Mouse (Mus musculus): ENCODE data around the gene Tyro3. TPM values are rescaled to one million over a fixed set of nuclear protein-coding genes. Genes with fewer than 3 reads are reported as not detected.

Gene Tyro3
- polyA plus RNA-seq, 1 experiment from 2014 or later: 5.1 TPM

GRCm38 (mm10) chr2:119838363-119839156 lies 41.0 kb downstream of the Tyro3 start:
- no peak overlapping the region for H3K4me3 ChIP-seq (ENCODE audit: low read length)
- H3K4me2 ChIP-seq (ENCODE audit: low read depth, low read length): no peak overlapping the region
- no peak overlapping the region for H3K9ac ChIP-seq (ENCODE audit: low read length)
- no peak overlapping the region for H3K27ac ChIP-seq (ENCODE audit: low read length)
- no peaks in the 10 kb centered on the region for H3K36me3 ChIP-seq (ENCODE audit: control insufficient read depth, insufficient read depth)
- ATAC-seq (replicated peaks; ENCODE audit: extremely low read depth, insufficient read depth, low FRiP score): no peak
- H3K9me3 ChIP-seq (replicated peaks; ENCODE audit: control insufficient read depth, low read length): no peaks in the 10 kb centered on the region
- WGBS: 70% methylated on average over 11 of the region's 11 CpGs
- H3K27me3 ChIP-seq (ENCODE audit: control insufficient read depth, insufficient read depth, low read length): no peaks in the 10 kb centered on the region
- H3K4me1 ChIP-seq (ENCODE audit: control insufficient read depth, insufficient read depth, low read length): 0 out of 2 replicates have a peak, but pooled peaks cover 3% of the 10 kb centered on the region

DNA sequence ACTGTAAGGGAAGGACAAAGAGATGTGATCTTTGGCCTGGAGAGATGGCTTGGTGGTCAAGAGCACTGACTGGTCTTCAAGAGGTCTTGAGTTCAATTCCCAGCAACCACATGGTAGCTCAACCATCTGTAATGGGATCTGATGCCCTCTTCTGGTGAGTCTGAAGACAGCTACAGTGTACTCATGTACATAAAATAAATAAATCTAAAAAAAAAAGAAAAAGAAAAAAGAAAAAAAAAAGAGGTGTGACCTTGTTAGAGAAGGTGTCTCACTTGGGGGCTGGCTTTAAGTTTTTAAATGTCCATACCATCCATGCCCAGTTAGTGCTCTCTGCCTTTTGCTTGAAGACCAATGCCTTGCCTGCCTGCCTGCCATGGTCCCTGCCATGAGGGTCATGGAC lies 42.5 kb downstream of the Tyro3 start:
- H3K4me2 ChIP-seq (ENCODE audit: low read depth, low read length): no peak overlapping the region
- ATAC-seq (replicated peaks; ENCODE audit: extremely low read depth, insufficient read depth, low FRiP score): no peak
- no peak overlapping the region for H3K4me3 ChIP-seq (ENCODE audit: low read length)
- no peak overlapping the region for H3K27ac ChIP-seq (ENCODE audit: low read length)
- no peaks in the 10 kb centered on the region for H3K36me3 ChIP-seq (ENCODE audit: control insufficient read depth, insufficient read depth)
- H3K27me3 ChIP-seq (ENCODE audit: control insufficient read depth, insufficient read depth, low read length): no peaks in the 10 kb centered on the region
- H3K4me1 ChIP-seq (ENCODE audit: control insufficient read depth, insufficient read depth, low read length): 0 out of 2 replicates have a peak, but pooled peaks cover 3% of the 10 kb centered on the region
- H3K9me3 ChIP-seq (replicated peaks; ENCODE audit: control insufficient read depth, low read length): no peaks in the 10 kb centered on the region
- H3K9ac ChIP-seq (ENCODE audit: low read length): no peak overlapping the region

- H3K9ac ChIP-seq (ENCODE audit: low read length): no peak overlapping the region
- WGBS: 34% methylated on average over 6 of the region's 6 CpGs
These were observed 44.5 kb downstream of the Tyro3 start for GRCm38 (mm10) chr2:119842000-119842399.

DNA sequence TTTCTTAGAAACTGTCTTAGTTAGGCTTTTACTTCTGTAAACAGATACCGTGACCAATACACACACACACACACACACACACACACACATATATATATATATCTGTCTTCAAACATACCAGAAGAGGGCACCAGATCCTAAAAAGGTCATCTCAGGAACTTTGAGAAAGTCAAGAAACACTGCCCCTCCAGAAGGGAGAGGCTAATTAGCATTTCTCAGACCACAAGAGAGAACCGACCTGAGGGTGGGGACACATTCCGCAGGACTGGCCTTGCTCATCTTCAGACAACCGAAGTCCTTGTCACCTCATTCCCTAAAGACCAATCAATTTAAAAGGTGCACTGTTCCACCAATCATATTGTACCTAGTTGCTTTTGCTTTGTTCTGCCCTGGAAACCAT lies 46.0 kb downstream of the Tyro3 start:
- no peaks in the 10 kb centered on the region for H3K36me3 ChIP-seq (ENCODE audit: control insufficient read depth, insufficient read depth)
- no peaks in the 10 kb centered on the region for H3K9me3 ChIP-seq (replicated peaks; ENCODE audit: control insufficient read depth, low read length)
- ATAC-seq (replicated peaks; ENCODE audit: extremely low read depth, insufficient read depth, low FRiP score): no peak
- no peak overlapping the region for H3K4me2 ChIP-seq (ENCODE audit: low read depth, low read length)
- no peak overlapping the region for H3K27ac ChIP-seq (ENCODE audit: low read length)
- H3K4me3 ChIP-seq (ENCODE audit: low read length): no peak overlapping the region
- no peaks in the 10 kb centered on the region for H3K27me3 ChIP-seq (ENCODE audit: control insufficient read depth, insufficient read depth, low read length)
- WGBS: 91% methylated on average over 4 of the region's 4 CpGs
- H3K9ac ChIP-seq (ENCODE audit: low read length): no peak overlapping the region
- H3K4me1 ChIP-seq (ENCODE audit: control insufficient read depth, insufficient read depth, low read length): 0 out of 2 replicates have a peak, but pooled peaks cover 3% of the 10 kb centered on the region

More at GRCm38 (mm10) chr2:119842000-119842399, 44.5 kb downstream of the Tyro3 start:
- 0 out of 2 replicates have a peak, but pooled peaks cover 3% of the 10 kb centered on the region for H3K4me1 ChIP-seq (ENCODE audit: control insufficient read depth, insufficient read depth, low read length)
- H3K4me2 ChIP-seq (ENCODE audit: low read depth, low read length): no peak overlapping the region
- no peak for ATAC-seq (replicated peaks; ENCODE audit: extremely low read depth, insufficient read depth, low FRiP score)
- no peaks in the 10 kb centered on the region for H3K27me3 ChIP-seq (ENCODE audit: control insufficient read depth, insufficient read depth, low read length)
- H3K36me3 ChIP-seq (ENCODE audit: control insufficient read depth, insufficient read depth): no peaks in the 10 kb centered on the region
- no peak overlapping the region for H3K27ac ChIP-seq (ENCODE audit: low read length)
- H3K9me3 ChIP-seq (replicated peaks; ENCODE audit: control insufficient read depth, low read length): no peaks in the 10 kb centered on the region
- no peak overlapping the region for H3K4me3 ChIP-seq (ENCODE audit: low read length)

GRCm38 (mm10) chr2:119845882-119846546 lies 48.5 kb downstream of the Tyro3 start:
- WGBS: 77% methylated on average over 2 of the region's 2 CpGs
- H3K9me3 ChIP-seq (replicated peaks; ENCODE audit: control insufficient read depth, low read length): no peaks in the 10 kb centered on the region
- H3K9ac ChIP-seq (ENCODE audit: low read length): no peak overlapping the region
- no peak for ATAC-seq (replicated peaks; ENCODE audit: extremely low read depth, insufficient read depth, low FRiP score)
- no peak overlapping the region for H3K27ac ChIP-seq (ENCODE audit: low read length)
- no peaks in the 10 kb centered on the region for H3K36me3 ChIP-seq (ENCODE audit: control insufficient read depth, insufficient read depth)
- H3K27me3 ChIP-seq (ENCODE audit: control insufficient read depth, insufficient read depth, low read length): no peaks in the 10 kb centered on the region
- H3K4me3 ChIP-seq (ENCODE audit: low read length): no peak overlapping the region
- no peak overlapping the region for H3K4me2 ChIP-seq (ENCODE audit: low read depth, low read length)
- 0 out of 2 replicates have a peak, but pooled peaks cover 3% of the 10 kb centered on the region for H3K4me1 ChIP-seq (ENCODE audit: control insufficient read depth, insufficient read depth, low read length)

GRCm38 (mm10) chr2:119846929-119847328 lies 49.4 kb downstream of the Tyro3 start:
- no peaks in the 10 kb centered on the region for H3K27me3 ChIP-seq (ENCODE audit: control insufficient read depth, insufficient read depth, low read length)
- H3K36me3 ChIP-seq (ENCODE audit: control insufficient read depth, insufficient read depth): no peaks in the 10 kb centered on the region
- H3K9me3 ChIP-seq (replicated peaks; ENCODE audit: control insufficient read depth, low read length): no peaks in the 10 kb centered on the region
- no peak overlapping the region for H3K4me2 ChIP-seq (ENCODE audit: low read depth, low read length)
- 63% methylated on average over 4 of the region's 4 CpGs for WGBS
- ATAC-seq (replicated peaks; ENCODE audit: extremely low read depth, insufficient read depth, low FRiP score): no peak
- 0 out of 2 replicates have a peak, but pooled peaks cover 3% of the 10 kb centered on the region for H3K4me1 ChIP-seq (ENCODE audit: control insufficient read depth, insufficient read depth, low read length)
- no peak overlapping the region for H3K4me3 ChIP-seq (ENCODE audit: low read length)
- no peak overlapping the region for H3K27ac ChIP-seq (ENCODE audit: low read length)
- H3K9ac ChIP-seq (ENCODE audit: low read length): no peak overlapping the region

GRCm38 (mm10) chr2:119853811-119854210 lies 56.3 kb downstream of the Tyro3 start:
- no peak for ATAC-seq (replicated peaks; ENCODE audit: extremely low read depth, insufficient read depth, low FRiP score)
- H3K27ac ChIP-seq (ENCODE audit: low read length): no peak overlapping the region
- no peak overlapping the region for H3K4me3 ChIP-seq (ENCODE audit: low read length)
- no peak overlapping the region for H3K9ac ChIP-seq (ENCODE audit: low read length)
- no peaks in the 10 kb centered on the region for H3K4me1 ChIP-seq (ENCODE audit: control insufficient read depth, insufficient read depth, low read length)
- WGBS: 72% methylated on average over 4 of the region's 4 CpGs
- H3K36me3 ChIP-seq (ENCODE audit: control insufficient read depth, insufficient read depth): no peaks in the 10 kb centered on the region
- H3K27me3 ChIP-seq (ENCODE audit: control insufficient read depth, insufficient read depth, low read length): no peaks in the 10 kb centered on the region
- no peak overlapping the region for H3K4me2 ChIP-seq (ENCODE audit: low read depth, low read length)
- H3K9me3 ChIP-seq (replicated peaks; ENCODE audit: control insufficient read depth, low read length): no peaks in the 10 kb centered on the region

DNA sequence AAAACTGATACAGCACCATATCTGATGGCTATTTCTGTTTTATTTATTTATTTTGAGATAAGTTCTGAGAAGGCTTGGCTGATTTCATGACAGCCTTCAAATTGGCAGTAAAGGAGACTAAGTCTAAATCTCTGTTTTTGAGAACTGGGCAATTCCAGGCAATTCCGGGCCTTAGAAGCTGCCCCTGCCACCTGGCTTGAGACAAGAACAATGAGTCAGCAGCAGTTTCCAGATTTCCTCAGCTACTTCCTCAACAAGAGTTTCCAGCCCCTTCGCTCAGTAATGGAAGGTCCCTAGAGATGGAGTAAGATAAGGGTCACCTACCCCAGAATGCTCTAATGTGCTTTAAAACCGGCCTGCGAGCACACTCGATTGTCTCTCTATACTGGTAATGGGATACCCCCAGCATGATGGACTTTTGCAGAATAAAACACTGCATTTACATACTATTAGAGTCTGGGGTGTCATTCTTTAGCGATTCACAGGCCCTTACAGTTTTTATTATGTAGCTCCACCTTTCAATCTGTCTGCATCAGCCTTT lies 57.8 kb downstream of the Tyro3 start:
- Histone ChIP-seq H3K27ac (ENCODE audit: low read length) (no peak overlapping the region), H3K4me1 (ENCODE audit: control insufficient read depth, insufficient read depth, low read length) (no peaks in the 10 kb centered on the region), H3K9me3 (replicated peaks; ENCODE audit: control insufficient read depth, low read length) (no peaks in the 10 kb centered on the region), H3K27me3 (ENCODE audit: control insufficient read depth, insufficient read depth, low read length) (no peaks in the 10 kb centered on the region), H3K4me3 (ENCODE audit: low read length) (no peak overlapping the region), H3K36me3 (ENCODE audit: control insufficient read depth, insufficient read depth) (no peaks in the 10 kb centered on the region), H3K9ac (ENCODE audit: low read length) (no peak overlapping the region), H3K4me2 (ENCODE audit: low read depth, low read length) (no peak overlapping the region)
- 57% methylated on average over 6 of the region's 6 CpGs for WGBS
- no peak for ATAC-seq (replicated peaks; ENCODE audit: extremely low read depth, insufficient read depth, low FRiP score)

DNA sequence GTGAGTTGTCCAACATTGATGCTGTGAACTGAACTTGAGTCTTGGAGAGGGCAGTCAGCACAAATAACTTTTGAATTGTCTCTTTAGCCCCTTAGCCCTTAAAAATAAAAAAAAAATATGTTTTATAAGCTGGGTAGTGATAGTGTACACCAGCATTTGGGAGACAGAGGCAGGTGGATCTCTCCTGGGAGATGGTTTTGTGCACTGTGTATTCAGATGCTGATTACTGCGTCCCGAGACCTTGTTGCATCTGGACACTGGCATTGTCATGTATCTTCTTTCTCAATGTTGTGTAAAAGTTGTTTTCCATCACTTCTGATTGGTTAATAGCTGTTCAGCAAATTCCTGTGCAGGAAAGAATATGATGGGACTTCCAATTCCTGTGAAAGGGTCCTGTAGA lies 59.8 kb downstream of the Tyro3 start:
- no peak overlapping the region for H3K4me2 ChIP-seq (ENCODE audit: low read depth, low read length)
- no peaks in the 10 kb centered on the region for H3K4me1 ChIP-seq (ENCODE audit: control insufficient read depth, insufficient read depth, low read length)
- no peaks in the 10 kb centered on the region for H3K9me3 ChIP-seq (replicated peaks; ENCODE audit: control insufficient read depth, low read length)
- no peaks in the 10 kb centered on the region for H3K36me3 ChIP-seq (ENCODE audit: control insufficient read depth, insufficient read depth)
- no peak overlapping the region for H3K4me3 ChIP-seq (ENCODE audit: low read length)
- H3K27me3 ChIP-seq (ENCODE audit: control insufficient read depth, insufficient read depth, low read length): no peaks in the 10 kb centered on the region
- no peak for ATAC-seq (replicated peaks; ENCODE audit: extremely low read depth, insufficient read depth, low FRiP score)
- H3K27ac ChIP-seq (ENCODE audit: low read length): no peak overlapping the region
- 82% methylated on average over 2 of the region's 2 CpGs for WGBS
- H3K9ac ChIP-seq (ENCODE audit: low read length): no peak overlapping the region

All from heart, embryonic 16.5 days (tissue).